Mouse (Mus musculus): ENCODE data around the gene Nelfb. TPM values are rescaled to one million over a fixed set of nuclear protein-coding genes. Genes with fewer than 3 reads are reported as not detected.

Gene Nelfb
- polyA plus RNA-seq, 1 experiment from 2014 or later, result 102 TPM

Other genes with a start within 250 kb of the Nelfb start
- gene Dph7, start 249.1 kb downstream of the Nelfb start, polyA plus RNA-seq (2014; fragmentation: Nextera tagmentation; extraction: Ambion mirVana), result 32.6 and 33.0 TPM in 2 replicates
- 154 and 163 TPM in 2 replicates for gene Mrpl41, start 236.4 kb downstream of the Nelfb start, polyA plus RNA-seq (2014; fragmentation: Nextera tagmentation; extraction: Ambion mirVana)
- 3.1 and 4.5 TPM in 2 replicates for gene Pnpla7, start 235.5 kb downstream of the Nelfb start, polyA plus RNA-seq (2014; fragmentation: Nextera tagmentation; extraction: Ambion mirVana)
- gene Nsmf, start 157.1 kb downstream of the Nelfb start, polyA plus RNA-seq (2014; fragmentation: Nextera tagmentation; extraction: Ambion mirVana), result 34.2 and 34.7 TPM in 2 replicates
- not detected in 2 replicates for gene Entpd8, start 131.2 kb downstream of the Nelfb start, polyA plus RNA-seq (2014; fragmentation: Nextera tagmentation; extraction: Ambion mirVana)
- gene Noxa1, start 116.3 kb downstream of the Nelfb start, polyA plus RNA-seq (2014; fragmentation: Nextera tagmentation; extraction: Ambion mirVana), result not detected in 2 replicates
- 60.3 and 63.9 TPM in 2 replicates for gene Nrarp, start 30.7 kb downstream of the Nelfb start, polyA plus RNA-seq (2014; fragmentation: Nextera tagmentation; extraction: Ambion mirVana)
- 1.4 and 1.5 TPM in 2 replicates for gene Tor4a, start 14.6 kb downstream of the Nelfb start, polyA plus RNA-seq (2014; fragmentation: Nextera tagmentation; extraction: Ambion mirVana)
- gene Stpg3, start 3.1 kb upstream of the Nelfb start, polyA plus RNA-seq (2014; fragmentation: Nextera tagmentation; extraction: Ambion mirVana), result not detected in 2 replicates
- 0.94 TPM in 1 of 2 replicates, not detected in the other for gene Fam166a, start 7.3 kb upstream of the Nelfb start, polyA plus RNA-seq (2014; fragmentation: Nextera tagmentation; extraction: Ambion mirVana)
- 535 and 571 TPM in 2 replicates for gene Tubb4b, start 13.2 kb upstream of the Nelfb start, polyA plus RNA-seq (2014; fragmentation: Nextera tagmentation; extraction: Ambion mirVana)
- not detected in 2 replicates for gene Slc34a3, start 22.9 kb upstream of the Nelfb start, polyA plus RNA-seq (2014; fragmentation: Nextera tagmentation; extraction: Ambion mirVana)
- not detected in 2 replicates for gene Rnf224, start 25.3 kb upstream of the Nelfb start, polyA plus RNA-seq (2014; fragmentation: Nextera tagmentation; extraction: Ambion mirVana)
- 24.4 and 26.9 TPM in 2 replicates for gene Rnf208, start 30.8 kb upstream of the Nelfb start, polyA plus RNA-seq (2014; fragmentation: Nextera tagmentation; extraction: Ambion mirVana)
- gene Cysrt1, start 31.0 kb upstream of the Nelfb start, polyA plus RNA-seq (2014; fragmentation: Nextera tagmentation; extraction: Ambion mirVana), result 0.32 TPM in 1 of 2 replicates, not detected in the other
- gene AL732309.1, start 35.4 kb upstream of the Nelfb start, polyA plus RNA-seq (2014; fragmentation: Nextera tagmentation; extraction: Ambion mirVana), result 3.3 and 4.1 TPM in 2 replicates
- 14.7 and 16.0 TPM in 2 replicates for gene Tmem203, start 44.0 kb upstream of the Nelfb start, polyA plus RNA-seq (2014; fragmentation: Nextera tagmentation; extraction: Ambion mirVana)
- gene Tprn, start 51.1 kb upstream of the Nelfb start, polyA plus RNA-seq (2014; fragmentation: Nextera tagmentation; extraction: Ambion mirVana), result 2.4 and 4.5 TPM in 2 replicates
- 240 and 247 TPM in 2 replicates for gene Ssna1, start 60.9 kb upstream of the Nelfb start, polyA plus RNA-seq (2014; fragmentation: Nextera tagmentation; extraction: Ambion mirVana)
- 105 and 117 TPM in 2 replicates for gene Anapc2, start 61.0 kb upstream of the Nelfb start, polyA plus RNA-seq (2014; fragmentation: Nextera tagmentation; extraction: Ambion mirVana)
- gene Tmem210, start 76.7 kb upstream of the Nelfb start, polyA plus RNA-seq (2014; fragmentation: Nextera tagmentation; extraction: Ambion mirVana), result not detected in 2 replicates
- not detected in 2 replicates for gene Lrrc26, start 78.4 kb upstream of the Nelfb start, polyA plus RNA-seq (2014; fragmentation: Nextera tagmentation; extraction: Ambion mirVana)
- gene Grin1, start 107.7 kb upstream of the Nelfb start, polyA plus RNA-seq (2014; fragmentation: Nextera tagmentation; extraction: Ambion mirVana), result 2.4 and 2.6 TPM in 2 replicates
- 87.2 and 88.1 TPM in 2 replicates for gene Man1b1, start 120.8 kb upstream of the Nelfb start, polyA plus RNA-seq (2014; fragmentation: Nextera tagmentation; extraction: Ambion mirVana)
- 15.9 and 16.0 TPM in 2 replicates for gene Dpp7, start 144.9 kb upstream of the Nelfb start, polyA plus RNA-seq (2014; fragmentation: Nextera tagmentation; extraction: Ambion mirVana)
- 3.4 and 6.7 TPM in 2 replicates for gene Uap1l1, start 154.2 kb upstream of the Nelfb start, polyA plus RNA-seq (2014; fragmentation: Nextera tagmentation; extraction: Ambion mirVana)
- gene Sapcd2, start 160.8 kb upstream of the Nelfb start, polyA plus RNA-seq (2014; fragmentation: Nextera tagmentation; extraction: Ambion mirVana), result 47.9 and 53.3 TPM in 2 replicates
- gene Entpd2, start 184.4 kb upstream of the Nelfb start, polyA plus RNA-seq (2014; fragmentation: Nextera tagmentation; extraction: Ambion mirVana), result 0.12 and 0.23 TPM in 2 replicates
- gene Npdc1, start 187.9 kb upstream of the Nelfb start, polyA plus RNA-seq (2014; fragmentation: Nextera tagmentation; extraction: Ambion mirVana), result 101 and 106 TPM in 2 replicates
- gene Fut7, start 211.8 kb upstream of the Nelfb start, polyA plus RNA-seq (2014; fragmentation: Nextera tagmentation; extraction: Ambion mirVana), result not detected in 2 replicates
- gene Abca2, start 217.2 kb upstream of the Nelfb start, polyA plus RNA-seq (2014; fragmentation: Nextera tagmentation; extraction: Ambion mirVana), result 5.2 and 5.4 TPM in 2 replicates
- 0.18 and 0.25 TPM in 2 replicates for gene Clic3, start 245.3 kb upstream of the Nelfb start, polyA plus RNA-seq (2014; fragmentation: Nextera tagmentation; extraction: Ambion mirVana)
- gene Paxx, start 249.6 kb upstream of the Nelfb start, polyA plus RNA-seq (2014; fragmentation: Nextera tagmentation; extraction: Ambion mirVana), result 21.9 and 23.2 TPM in 2 replicates

Measured in midbrain, embryonic 11.5 days (tissue).